Mouse (Mus musculus) heart, adult 2 months (tissue): ENCODE results near the gene Tbxas1.

Experiments
- CTCF ChIP-seq: fragments of 200-600 bp; IDR thresholded peaks from 2 replicates; pipeline ENCODE4 v1.8.1; 2022; ENCODE audit warnings: antibody characterized with exemption, mild to moderate bottlenecking, moderate library complexity
- POLR2A ChIP-seq: fragments of 200-500 bp; IDR thresholded peaks from 2 replicates; pipeline ENCODE4 v1.6.1; 2011; ENCODE audit warnings: mild to moderate bottlenecking, low read depth, low read length, control low read depth; ENCODE audit not compliant: insufficient read depth

DNA sequence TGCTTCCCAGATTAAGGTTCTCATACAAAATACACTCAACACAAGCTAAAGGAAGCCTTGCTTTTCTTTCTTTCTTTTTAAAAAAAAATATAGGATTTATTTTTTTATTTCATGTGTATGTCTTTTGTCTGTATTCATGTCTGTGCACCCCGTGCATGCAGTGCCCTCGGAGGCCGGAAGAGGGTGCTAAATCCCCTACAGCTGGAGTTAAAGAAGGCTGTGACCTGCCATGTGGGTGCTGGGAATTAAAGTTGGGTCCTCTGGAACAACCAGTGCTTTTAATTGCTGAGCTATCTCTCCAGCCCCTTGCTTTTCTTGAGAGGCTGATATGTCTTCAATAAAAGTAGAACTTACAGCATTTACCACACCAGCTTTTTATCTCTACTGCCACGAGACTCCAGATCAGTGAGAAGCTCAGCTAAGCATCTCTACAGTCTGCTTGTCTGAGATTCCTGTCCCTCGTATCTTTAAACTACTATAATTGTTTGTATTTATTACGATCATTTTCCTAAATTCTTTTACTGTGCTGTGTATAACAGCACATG lies 24.4 kb upstream of the Tbxas1 start:
- TF ChIP-seq CTCF (no peak), POLR2A (no peak)
